Mouse (Mus musculus) midbrain, embryonic 14.5 days (tissue): Measurements from ENCODE around the gene Cactin. TPM values are rescaled to one million over a fixed set of nuclear protein-coding genes. Genes with fewer than 3 reads are reported as not detected.
A peak's percentile ranks its signal among the peaks of the same experiment; 100 is the strongest.

Experiments
- ATAC-seq: fragments of 200-750 bp; cut with Nextera tagmentation; 2 replicates; pipeline ENCODE4 v1.8.0; 2017; ENCODE audit warnings: moderate number of reproducible peaks, moderate library complexity; ENCODE audit not compliant: low FRiP score, low TSS enrichment
- DNase-seq: peaks from one replicate; pipeline ENCODE4 v3.0.0-alpha.2; 2015
- H3K27ac ChIP-seq: fragments of 300-500 bp; sonication (generic); replicated peaks from 2 replicates; pipeline ENCODE4 v1.5.1; 2014; ENCODE audit warnings: mild to moderate bottlenecking, low read depth, low read length, moderate library complexity
- H3K27me3 ChIP-seq: fragments of 300-500 bp; sonication (generic); 2 replicates; pipeline ENCODE4 v1.6.1; 2014; ENCODE audit warnings: low read length, control low read depth, mixed read lengths; ENCODE audit not compliant: control insufficient read depth, insufficient read depth
- H3K36me3 ChIP-seq: fragments of 300-500 bp; sonication (generic); 2 replicates; pipeline ENCODE4 v1.6.1; 2014; ENCODE audit warnings: low read length, control low read depth; ENCODE audit not compliant: control insufficient read depth, insufficient read depth
- H3K4me1 ChIP-seq: fragments of 300-500 bp; sonication (generic); 2 replicates; pipeline ENCODE4 v1.6.1; 2014; ENCODE audit warnings: mild to moderate bottlenecking, antibody characterized with exemption, low read length, control low read depth; ENCODE audit not compliant: control insufficient read depth, insufficient read depth
- H3K4me2 ChIP-seq: fragments of 300-500 bp; sonication (generic); 2 replicates; pipeline ENCODE4 v1.6.1; 2014; ENCODE audit warnings: mild to moderate bottlenecking, low read length, moderate library complexity
- H3K4me3 ChIP-seq: fragments of 300-500 bp; sonication (generic); replicated peaks from 2 replicates; pipeline ENCODE4 v1.5.1; 2014; ENCODE audit warnings: low read depth, low read length
- H3K9ac ChIP-seq: fragments of 300-500 bp; sonication (generic); replicated peaks from 2 replicates; pipeline ENCODE4 v1.6.1; 2014; ENCODE audit warnings: mild to moderate bottlenecking, low read length, moderate library complexity
- H3K9me3 ChIP-seq: fragments of 300-500 bp; sonication (generic); 2 replicates; pipeline ENCODE4 v1.6.1; 2016; ENCODE audit warnings: low read length, control low read depth, mixed read lengths; ENCODE audit not compliant: control insufficient read depth
- WGBS: fragments of 180-500 bp; shearing (Covaris S2); extraction: QIAGEN DNeasy Blood & Tissue Kit; methylation state at CpG from one replicate; pipeline ENCODE4 v1.1.7; 2014; 5-methylcytosine and 5-hydroxymethylcytosine counted together
- microRNA-seq: library from miRNA; unstranded; fragments of <30 nt; microRNA quantifications from one replicate; pipeline ENCODE4, GENCODE M21; 2016
- polyA plus RNA-seq: library from polyadenylated mRNA; unstranded; fragments of >200 nt; fragmentation: Nextera tagmentation; extraction: Ambion mirVana; gene quantifications from 2 replicates; pipeline ENCODE4 v1.2.1, GENCODE M21; 2014

The Cactin gene
- polyA plus RNA-seq, 1 experiment from 2014 or later, result 22.8 TPM

- 78% methylated on average over 6 of the region's 6 CpGs for WGBS
- ATAC-seq (no peak), DNase-seq (no peak)
- peaks cover 14% of the 10 kb centered on the region; the same call in 1 of the 2 replicates for H3K27me3 ChIP-seq
- H3K36me3 ChIP-seq, result peaks cover 55% of the 10 kb centered on the region
- H3K9me3 ChIP-seq, result no peaks in the 10 kb centered on the region
- peaks cover 20% of the 10 kb centered on the region for H3K4me1 ChIP-seq
- no peak overlapping the region for H3K27ac ChIP-seq
- H3K4me3 ChIP-seq, result no peak overlapping the region
- H3K4me2 ChIP-seq, result no peak overlapping the region
- H3K9ac ChIP-seq, result no peak overlapping the region
Measured at GRCm38 (mm10) chr10:81366477-81367206, 45.7 kb downstream of the Cactin start.

- H3K9me3 ChIP-seq, result no peaks in the 10 kb centered on the region
- H3K27ac ChIP-seq, result no peak overlapping the region
- ATAC-seq (no peak), DNase-seq (no peak)
- peaks cover 14% of the 10 kb centered on the region; the same call in 1 of the 2 replicates for H3K27me3 ChIP-seq
- no peak overlapping the region for H3K4me2 ChIP-seq
- H3K36me3 ChIP-seq, result peaks cover 56% of the 10 kb centered on the region
- H3K9ac ChIP-seq, result no peak overlapping the region
- WGBS, result 60% methylated on average over 6 of the region's 6 CpGs
- no peak overlapping the region for H3K4me3 ChIP-seq
- H3K4me1 ChIP-seq, result peaks cover 20% of the 10 kb centered on the region
Measured at GRCm38 (mm10) chr10:81367207-81367495, 46.2 kb downstream of the Cactin start.

- no peak for ATAC-seq
- H3K27me3 ChIP-seq, result no peaks in the 10 kb centered on the region
- no peak overlapping the region for H3K4me3 ChIP-seq
- WGBS, result 96% methylated on average over 10 of the region's 10 CpGs
- no peak overlapping the region for H3K9ac ChIP-seq
- peaks cover 37% of the 10 kb centered on the region for H3K36me3 ChIP-seq
- H3K4me1 ChIP-seq, result peaks cover 20% of the 10 kb centered on the region
- no peak overlapping the region for H3K4me2 ChIP-seq
- DNase-seq, result no peak
- no peak overlapping the region for H3K27ac ChIP-seq
- no peaks in the 10 kb centered on the region for H3K9me3 ChIP-seq
Measured at GRCm38 (mm10) chr10:81375322-81375721, 54.4 kb downstream of the Cactin start.

Small RNA genes lying within 50 kb of the gene (microRNA-seq; reads per million reads assigned to microRNA genes)
- gene Mir3057, result 12.6 reads per million, percentile 36 among the genes with 10 or more reads in this experiment

Other genes starting within 250 kb of the Cactin start
- 0.09 and 0.31 TPM in 2 replicates for gene Creb3l3, start 222.2 kb upstream of the Cactin start, polyA plus RNA-seq
- gene Map2k2, start 215.2 kb upstream of the Cactin start, polyA plus RNA-seq, result 236 and 240 TPM in 2 replicates
- 8.1 and 12.4 TPM in 2 replicates for gene Zbtb7a, start 185.9 kb upstream of the Cactin start, polyA plus RNA-seq
- gene Pias4, start 153.2 kb upstream of the Cactin start, polyA plus RNA-seq, result 49.2 and 55.7 TPM in 2 replicates
- 479 and 528 TPM in 2 replicates for gene Eef2, start 144.5 kb upstream of the Cactin start, polyA plus RNA-seq
- gene Dapk3, start 138.1 kb upstream of the Cactin start, polyA plus RNA-seq, result 63.3 and 66.9 TPM in 2 replicates
- gene 4930442H23Rik, start 137.3 kb upstream of the Cactin start, polyA plus RNA-seq, result 0.23 TPM in 1 of 2 replicates, not detected in the other
- not detected in 2 replicates for gene Nmrk2, start 119.1 kb upstream of the Cactin start, polyA plus RNA-seq
- 82.4 and 118 TPM in 2 replicates for gene Atcay, start 90.3 kb upstream of the Cactin start, polyA plus RNA-seq
- 20.3 and 21.7 TPM in 2 replicates for gene Zfr2, start 87.9 kb upstream of the Cactin start, polyA plus RNA-seq
- gene Matk, start 68.2 kb upstream of the Cactin start, polyA plus RNA-seq, result 14.8 and 29.4 TPM in 2 replicates
- gene Mrpl54, start 54.2 kb upstream of the Cactin start, polyA plus RNA-seq, result 121 and 152 TPM in 2 replicates
- 25.1 and 27.5 TPM in 2 replicates for gene Apba3, start 54.1 kb upstream of the Cactin start, polyA plus RNA-seq
- gene Tjp3, start 29.5 kb upstream of the Cactin start, polyA plus RNA-seq, result 4.4 and 5.7 TPM in 2 replicates
- 102 and 132 TPM in 2 replicates for gene Pip5k1c, start 28.1 kb upstream of the Cactin start, polyA plus RNA-seq
- gene Tbxa2r, start 7.6 kb downstream of the Cactin start, polyA plus RNA-seq, result 2.9 and 3.7 TPM in 2 replicates
- gene Gipc3, start 22.2 kb downstream of the Cactin start, polyA plus RNA-seq, result not detected in 2 replicates
- 30.6 and 36.5 TPM in 2 replicates for gene Hmg20b, start 29.4 kb downstream of the Cactin start, polyA plus RNA-seq
- 5.9 and 9.2 TPM in 2 replicates for gene Mfsd12, start 36.4 kb downstream of the Cactin start, polyA plus RNA-seq
- 0.32 and 0.37 TPM in 2 replicates for gene 4930404N11Rik, start 44.7 kb downstream of the Cactin start, polyA plus RNA-seq
- 122 and 146 TPM in 2 replicates for gene Fzr1, start 57.4 kb downstream of the Cactin start, polyA plus RNA-seq
- gene Dohh, start 63.3 kb downstream of the Cactin start, polyA plus RNA-seq, result 59.5 and 79.6 TPM in 2 replicates
- gene Gm48551, start 63.4 kb downstream of the Cactin start, polyA plus RNA-seq, result 4.5 and 8.2 TPM in 2 replicates
- gene Gm48552, start 67.9 kb downstream of the Cactin start, polyA plus RNA-seq, result 1.3 and 2.9 TPM in 2 replicates
- 1.0 and 1.2 TPM in 2 replicates for gene Smim24, start 71.9 kb downstream of the Cactin start, polyA plus RNA-seq
- gene Nfic, start 134.5 kb downstream of the Cactin start, polyA plus RNA-seq, result 11.2 and 13.7 TPM in 2 replicates
- 61.3 and 117 TPM in 2 replicates for gene Celf5, start 161.6 kb downstream of the Cactin start, polyA plus RNA-seq
- gene Ncln, start 175.3 kb downstream of the Cactin start, polyA plus RNA-seq, result 51.6 and 51.8 TPM in 2 replicates
- gene S1pr4, start 179.0 kb downstream of the Cactin start, polyA plus RNA-seq, result 0.34 and 0.47 TPM in 2 replicates
- 0.69 and 0.88 TPM in 2 replicates for gene Gna15, start 203.1 kb downstream of the Cactin start, polyA plus RNA-seq
- 86.7 and 102 TPM in 2 replicates for gene Gna11, start 224.1 kb downstream of the Cactin start, polyA plus RNA-seq
- gene Aes, start 238.4 kb downstream of the Cactin start, polyA plus RNA-seq, result 485 and 707 TPM in 2 replicates